Mouse (Mus musculus): Measurements from ENCODE around the gene Best1. TPM values are rescaled to one million over a fixed set of nuclear protein-coding genes. Genes with fewer than 3 reads are reported as not detected.

Gene Best1
- polyA plus RNA-seq (2014; fragmentation: Nextera tagmentation; extraction: Ambion mirVana): 1.1 and 1.2 TPM in 2 replicates

GRCm38 (mm10) chr19:10001206-10001969, at the start of gene Best1, which contains the start of gene Rab3il1:
Gene Best1, minus strand, starts transcription at chr19:10001633.
Gene Rab3il1, plus strand, starts transcription at chr19:10001669.
- Histone ChIP-seq H3K27me3 (ENCODE audit: control insufficient read depth, insufficient read depth, low read length) (no peaks in the 10 kb centered on the region), H3K4me3 (ENCODE audit: low read length) (no peak within 1 kb of the TSS), H3K9ac (ENCODE audit: low read depth, low read length) (no peak within 1 kb of the TSS), H3K4me2 (replicated peaks; ENCODE audit: low read depth, low read length) (no peak within 1 kb of the TSS), H3K27ac (ENCODE audit: low read depth, low read length) (no peak within 1 kb of the TSS), H3K4me1 (ENCODE audit: control insufficient read depth, insufficient read depth, low read length) (no peaks in the 10 kb centered on the region), H3K9me3 (ENCODE audit: control insufficient read depth, low read length) (no peaks in the 10 kb centered on the region; the same call in 1 of the 2 replicates), H3K36me3 (ENCODE audit: control insufficient read depth, insufficient read depth, low read length) (no peaks in the 10 kb centered on the region)
- no peak for ATAC-seq (ENCODE audit: low FRiP score, low TSS enrichment)
- 66% methylated on average over 7 of the region's 7 CpGs for WGBS

GRCm38 (mm10) chr19:10050438-10050837, 49.0 kb upstream of the Best1 start:
- no peaks in the 10 kb centered on the region for H3K4me1 ChIP-seq (ENCODE audit: control insufficient read depth, insufficient read depth, low read length)
- no peak overlapping the region for H3K4me2 ChIP-seq (replicated peaks; ENCODE audit: low read depth, low read length)
- no peaks in the 10 kb centered on the region; the same call in none of the 2 replicates for H3K36me3 ChIP-seq (ENCODE audit: control insufficient read depth, insufficient read depth, low read length)
- no peaks in the 10 kb centered on the region for H3K27me3 ChIP-seq (ENCODE audit: control insufficient read depth, insufficient read depth, low read length)
- no peak overlapping the region for H3K4me3 ChIP-seq (ENCODE audit: low read length)
- no peaks in the 10 kb centered on the region for H3K9me3 ChIP-seq (ENCODE audit: control insufficient read depth, low read length)
- no peak overlapping the region for H3K9ac ChIP-seq (ENCODE audit: low read depth, low read length)
- 71% methylated on average over 2 of the region's 2 CpGs for WGBS
- H3K27ac ChIP-seq (ENCODE audit: low read depth, low read length): no peak overlapping the region
- ATAC-seq (ENCODE audit: low FRiP score, low TSS enrichment): no peak

DNA sequence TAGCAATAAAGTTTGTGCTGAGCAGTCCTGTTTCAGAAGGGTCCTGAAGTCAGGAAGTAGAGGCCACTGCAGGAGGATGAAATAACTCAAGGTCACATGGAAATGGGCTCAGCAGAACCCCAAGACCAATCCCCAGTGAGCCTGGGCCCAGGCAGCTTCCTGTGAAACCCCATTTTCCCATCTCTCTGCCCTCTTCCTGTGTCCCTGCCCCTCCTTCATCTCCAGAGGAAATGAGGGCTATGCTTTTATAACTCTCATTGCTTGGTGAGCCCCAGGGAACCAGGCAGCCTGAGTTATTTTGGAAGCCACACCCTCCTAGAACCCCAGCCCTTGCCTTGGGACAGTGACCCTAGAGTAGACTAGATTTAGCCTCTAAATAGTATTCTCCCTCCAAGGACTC, 48.1 kb upstream of the Best1 start:
- Histone ChIP-seq H3K9ac (ENCODE audit: low read depth, low read length) (no peak overlapping the region), H3K4me1 (ENCODE audit: control insufficient read depth, insufficient read depth, low read length) (no peaks in the 10 kb centered on the region), H3K27ac (ENCODE audit: low read depth, low read length) (no peak overlapping the region), H3K36me3 (ENCODE audit: control insufficient read depth, insufficient read depth, low read length) (no peaks in the 10 kb centered on the region), H3K4me3 (ENCODE audit: low read length) (no peak overlapping the region), H3K9me3 (ENCODE audit: control insufficient read depth, low read length) (no peaks in the 10 kb centered on the region), H3K4me2 (replicated peaks; ENCODE audit: low read depth, low read length) (no peak overlapping the region), H3K27me3 (ENCODE audit: control insufficient read depth, insufficient read depth, low read length) (no peaks in the 10 kb centered on the region)
- no peak for ATAC-seq (ENCODE audit: low FRiP score, low TSS enrichment)

GRCm38 (mm10) chr19:10046983-10047382, 45.5 kb upstream of the Best1 start:
- Histone ChIP-seq H3K9ac (ENCODE audit: low read depth, low read length) (no peak overlapping the region), H3K4me3 (ENCODE audit: low read length) (no peak overlapping the region), H3K27ac (ENCODE audit: low read depth, low read length) (no peak overlapping the region), H3K9me3 (ENCODE audit: control insufficient read depth, low read length) (no peaks in the 10 kb centered on the region), H3K36me3 (ENCODE audit: control insufficient read depth, insufficient read depth, low read length) (no peaks in the 10 kb centered on the region), H3K27me3 (ENCODE audit: control insufficient read depth, insufficient read depth, low read length) (no peaks in the 10 kb centered on the region), H3K4me1 (ENCODE audit: control insufficient read depth, insufficient read depth, low read length) (peaks cover 10% of the 10 kb centered on the region), H3K4me2 (replicated peaks; ENCODE audit: low read depth, low read length) (no peak overlapping the region)
- 46% methylated on average over 3 of the region's 3 CpGs for WGBS
- no peak for ATAC-seq (ENCODE audit: low FRiP score, low TSS enrichment)

DNA sequence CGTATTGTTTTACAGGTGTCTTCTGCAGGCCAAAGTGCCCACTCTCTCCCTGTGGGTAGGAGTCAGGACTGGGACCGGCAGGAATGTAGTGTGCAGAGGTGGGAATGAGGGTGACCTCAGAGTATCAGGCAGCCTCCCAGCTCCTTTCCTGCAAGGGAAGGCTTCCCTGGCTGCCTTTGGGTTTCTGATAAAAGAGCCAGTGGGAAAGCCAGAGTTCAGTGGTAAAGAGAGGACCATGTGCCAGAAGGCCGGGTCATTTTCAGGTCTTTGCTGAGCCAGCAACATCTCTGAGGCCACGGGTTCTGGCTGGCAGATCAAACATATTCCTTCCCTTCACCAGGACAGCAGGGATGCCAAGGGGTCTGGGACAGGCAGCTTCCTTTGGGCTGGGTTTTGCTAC, 44.9 kb upstream of the Best1 start:
- H3K4me2 ChIP-seq (replicated peaks; ENCODE audit: low read depth, low read length): no peak overlapping the region

DNA sequence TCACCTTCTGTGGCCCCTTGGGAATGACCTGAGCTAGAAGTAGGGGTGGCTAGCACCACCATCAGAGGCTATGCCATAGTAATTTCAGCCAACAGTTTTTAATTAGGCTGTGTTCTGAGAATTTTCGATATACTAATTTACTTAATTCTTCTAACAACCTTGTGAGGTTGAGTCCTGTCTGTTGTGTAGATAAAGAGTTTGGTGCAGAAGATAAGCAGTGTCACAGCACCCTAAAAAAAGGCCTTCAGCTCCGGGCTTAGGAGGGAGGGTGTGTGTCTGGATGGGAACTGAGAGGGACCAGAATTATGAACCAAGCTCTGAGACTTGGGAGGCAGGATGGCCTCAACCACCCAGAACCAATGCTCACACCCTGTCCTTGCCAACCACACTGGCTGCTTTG, 44.3 kb upstream of the Best1 start:
- Histone ChIP-seq H3K9me3 (ENCODE audit: control insufficient read depth, low read length) (no peaks in the 10 kb centered on the region), H3K27me3 (ENCODE audit: control insufficient read depth, insufficient read depth, low read length) (no peaks in the 10 kb centered on the region), H3K9ac (ENCODE audit: low read depth, low read length) (no peak overlapping the region), H3K36me3 (ENCODE audit: control insufficient read depth, insufficient read depth, low read length) (no peaks in the 10 kb centered on the region), H3K4me2 (replicated peaks; ENCODE audit: low read depth, low read length) (no peak overlapping the region), H3K4me1 (ENCODE audit: control insufficient read depth, insufficient read depth, low read length) (peaks cover 16% of the 10 kb centered on the region), H3K27ac (ENCODE audit: low read depth, low read length) (no peak overlapping the region), H3K4me3 (ENCODE audit: low read length) (no peak overlapping the region)
- 86% methylated on average over 2 of the region's 2 CpGs for WGBS
- ATAC-seq (ENCODE audit: low FRiP score, low TSS enrichment): no peak

More for the DNA sequence above, 44.9 kb upstream of the Best1 start:
- peaks cover 11% of the 10 kb centered on the region for H3K4me1 ChIP-seq (ENCODE audit: control insufficient read depth, insufficient read depth, low read length)
- 45% methylated on average over 4 of the region's 4 CpGs for WGBS
- no peaks in the 10 kb centered on the region for H3K9me3 ChIP-seq (ENCODE audit: control insufficient read depth, low read length)
- H3K36me3 ChIP-seq (ENCODE audit: control insufficient read depth, insufficient read depth, low read length): no peaks in the 10 kb centered on the region
- H3K9ac ChIP-seq (ENCODE audit: low read depth, low read length): no peak overlapping the region
- no peak overlapping the region for H3K27ac ChIP-seq (ENCODE audit: low read depth, low read length)
- no peak overlapping the region for H3K4me3 ChIP-seq (ENCODE audit: low read length)
- no peaks in the 10 kb centered on the region for H3K27me3 ChIP-seq (ENCODE audit: control insufficient read depth, insufficient read depth, low read length)
- ATAC-seq (ENCODE audit: low FRiP score, low TSS enrichment): no peak

GRCm38 (mm10) chr19:10043643-10044042, 42.2 kb upstream of the Best1 start:
- ATAC-seq (ENCODE audit: low FRiP score, low TSS enrichment): no peak
- Histone ChIP-seq H3K4me2 (replicated peaks; ENCODE audit: low read depth, low read length) (no peak overlapping the region), H3K27me3 (ENCODE audit: control insufficient read depth, insufficient read depth, low read length) (no peaks in the 10 kb centered on the region), H3K9ac (ENCODE audit: low read depth, low read length) (no peak overlapping the region), H3K27ac (ENCODE audit: low read depth, low read length) (no peak overlapping the region), H3K9me3 (ENCODE audit: control insufficient read depth, low read length) (no peaks in the 10 kb centered on the region), H3K4me3 (ENCODE audit: low read length) (no peak overlapping the region), H3K4me1 (ENCODE audit: control insufficient read depth, insufficient read depth, low read length) (peaks cover 23% of the 10 kb centered on the region), H3K36me3 (ENCODE audit: control insufficient read depth, insufficient read depth, low read length) (no peaks in the 10 kb centered on the region)

- peaks cover 27% of the 10 kb centered on the region for H3K4me1 ChIP-seq (ENCODE audit: control insufficient read depth, insufficient read depth, low read length)
- no peaks in the 10 kb centered on the region for H3K27me3 ChIP-seq (ENCODE audit: control insufficient read depth, insufficient read depth, low read length)
- H3K36me3 ChIP-seq (ENCODE audit: control insufficient read depth, insufficient read depth, low read length): no peaks in the 10 kb centered on the region
- H3K4me3 ChIP-seq (ENCODE audit: low read length): no peak overlapping the region
- H3K4me2 ChIP-seq (replicated peaks; ENCODE audit: low read depth, low read length): peak overlapping the region; percentile 78
- no peak overlapping the region for H3K9ac ChIP-seq (ENCODE audit: low read depth, low read length)
- WGBS: 88% methylated on average over 4 of the region's 4 CpGs
- no peak for ATAC-seq (ENCODE audit: low FRiP score, low TSS enrichment)
- no peak overlapping the region for H3K27ac ChIP-seq (ENCODE audit: low read depth, low read length)
- no peaks in the 10 kb centered on the region for H3K9me3 ChIP-seq (ENCODE audit: control insufficient read depth, low read length)
Observed at GRCm38 (mm10) chr19:10042816-10043215, 41.4 kb upstream of the Best1 start.

DNA sequence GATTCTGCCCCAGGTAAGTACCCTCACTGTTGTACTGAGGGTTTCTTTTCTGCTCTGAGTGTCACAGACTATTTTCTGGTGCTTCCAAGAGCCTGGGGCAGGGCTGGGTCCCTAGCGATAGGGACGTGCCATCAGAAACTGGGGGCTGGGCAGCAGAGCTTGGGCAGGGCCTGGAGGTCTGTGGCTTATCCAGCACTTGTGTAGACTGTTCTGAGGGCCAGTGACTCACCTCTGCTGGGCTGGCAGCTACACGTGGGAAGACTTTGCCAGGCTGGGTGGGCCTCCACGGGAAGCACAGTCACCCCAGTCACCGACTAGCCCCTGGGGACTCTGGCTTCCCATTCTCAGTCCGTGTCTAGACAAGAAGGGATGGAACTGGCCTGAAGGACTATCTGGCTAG, 40.8 kb upstream of the Best1 start:
- peak; percentile 8; the same call in 1 of the 2 replicates for ATAC-seq (ENCODE audit: low FRiP score, low TSS enrichment)
- no peaks in the 10 kb centered on the region for H3K36me3 ChIP-seq (ENCODE audit: control insufficient read depth, insufficient read depth, low read length)

More for the DNA sequence above, 40.8 kb upstream of the Best1 start:
- 61% methylated on average over 6 of the region's 6 CpGs for WGBS
- peak overlapping the region; percentile 61; the same call in 1 of the 2 replicates for H3K9ac ChIP-seq (ENCODE audit: low read depth, low read length)
- peaks cover 27% of the 10 kb centered on the region for H3K4me1 ChIP-seq (ENCODE audit: control insufficient read depth, insufficient read depth, low read length)
- H3K27me3 ChIP-seq (ENCODE audit: control insufficient read depth, insufficient read depth, low read length): no peaks in the 10 kb centered on the region
- H3K27ac ChIP-seq (ENCODE audit: low read depth, low read length): no peak overlapping the region
- no peaks in the 10 kb centered on the region for H3K9me3 ChIP-seq (ENCODE audit: control insufficient read depth, low read length)
- peak overlapping the region; percentile 53 for H3K4me3 ChIP-seq (ENCODE audit: low read length)
- H3K4me2 ChIP-seq (replicated peaks; ENCODE audit: low read depth, low read length): peak overlapping the region; percentile 78
